Mouse (Mus musculus): ENCODE data around the gene Slirp.

GRCm38 (mm10) chr12:87399119-87399819 lies 44.4 kb upstream of the Slirp start:
- TF ChIP-seq CTCF (IDR thresholded peaks at IDR 0.05; ENCODE audit: insufficient read depth, low read length) (no peak), POLR2A (IDR thresholded peaks at IDR 0.05; ENCODE audit: borderline replicate concordance, extremely low read depth, low read depth, low read length) (no peak)

All from lung, adult 2 months (tissue).